Mouse (Mus musculus): Measurements from ENCODE around the gene Ssc4d.

Gene Ssc4d

GRCm38 (mm10) chr5:135911633-135912220 lies 62.6 kb downstream of the Ssc4d start:
- POLR2A ChIA-PET: interaction anchor here (0.6 to 39.6 kb wide), 14 partner anchors 4 to 275 kb away, joined by 3 to 1106 read pairs (median 5); partner anchors contain the start of genes Ywhag (in 2 of the 4) and Hspb1 (in 1 of the 4)
- CTCF ChIA-PET: interaction anchor here (0.6 to 2.1 kb wide), 7 partner anchors 8 to 191 kb away, joined by 3 to 11 read pairs (median 4); no protein-coding TSS in a partner anchor

GRCm38 (mm10) chr5:135910813-135911212 lies 63.5 kb downstream of the Ssc4d start:
- ChIA-PET POLR2A (interaction anchor here (0.5 to 39.6 kb wide), 13 partner anchors 4 to 337 kb away, joined by 3 to 1106 read pairs (median 4); partner anchors contain the start of genes Ywhag (in 2 of the 4) and Hspb1 (in 1 of the 4)), CTCF (interaction anchor here in 3 of 4 experiments (0.6 to 2.1 kb wide), 5 partner anchors 10 to 191 kb away, joined by 3 to 11 read pairs (median 4); partner anchors contain the start of gene Srrm3 (in 1 of the 3))
